In the genomic region with DNA sequence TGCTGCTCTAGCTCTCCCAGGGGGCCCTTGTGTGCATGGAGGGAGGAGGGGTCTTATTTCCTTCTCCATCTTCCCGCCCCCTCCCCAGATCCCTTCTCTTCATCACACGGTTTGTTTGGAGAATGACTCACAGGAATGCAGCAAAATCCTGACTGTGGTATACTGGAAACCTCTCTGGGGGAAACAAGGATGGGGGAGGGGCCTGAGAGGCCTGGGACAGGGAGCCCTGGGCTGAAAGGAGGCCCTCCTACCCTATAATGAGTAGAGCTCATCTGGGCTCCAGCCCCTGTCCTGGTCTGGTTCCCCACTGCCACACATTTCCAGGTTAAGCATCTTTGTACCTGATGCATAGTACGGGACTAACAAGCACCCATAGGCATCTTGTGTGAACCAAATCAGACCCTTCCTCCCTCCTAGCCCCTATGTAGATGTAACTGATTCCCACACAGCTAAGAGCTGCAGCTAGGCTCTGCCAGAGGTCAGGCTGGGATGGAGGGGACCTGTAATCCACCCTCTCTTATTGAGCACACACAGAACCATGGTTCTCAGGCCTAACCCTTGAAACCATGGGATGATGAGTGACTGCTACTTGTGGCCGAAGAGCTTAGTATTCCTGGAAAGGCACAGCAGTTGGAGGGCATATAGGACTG, we compare ENCODE assay signal across 14 mouse cellular contexts. TPM values are rescaled to one million over a fixed set of nuclear protein-coding genes. Genes with fewer than 3 reads are reported as not detected.
DNase-seq lines count a peak whose midpoint lies in the region; ATAC-seq and TF ChIP-seq lines count a peak whose summit lies in the region.
"Had no signal": no experiment of that assay in that cellular context is flagged by ENCODE, and none has a peak within 500 bp of the region (broad histone marks: within the 10 kb centered on the region; RNA-seq: fewer than 3 reads in every experiment).

No protein-coding gene starts in this region.

- H3K4me1 ChIP-seq in heart, postnatal 0 days (ENCODE audit: control insufficient read depth, insufficient read depth): peaks cover 62% of the 10 kb centered on the region
- H3K4me1 ChIP-seq in midbrain, embryonic 10.5 days: peaks cover 36% of the 10 kb centered on the region
- H3K4me1 ChIP-seq in midbrain, embryonic 15.5 days: peaks cover 13% of the 10 kb centered on the region
- peaks cover 20% of the 10 kb centered on the region for H3K4me1 ChIP-seq in embryonic facial prominence, embryonic 14.5 days (ENCODE audit: control insufficient read depth, insufficient read depth, low read length)
- peaks cover 20% of the 10 kb centered on the region for H3K4me1 ChIP-seq in neural tube, embryonic 15.5 days

- 0 out of 2 replicates have a peak, but pooled peaks have one; percentile 29 for ATAC-seq in heart, postnatal 0 days (ENCODE audit: insufficient read depth, low read depth)
- no peak for ATAC-seq in midbrain, embryonic 15.5 days (replicated peaks)
- peak; percentile 66 for ATAC-seq in embryonic facial prominence, embryonic 14.5 days (ENCODE audit: low read depth)
- no peak for ATAC-seq in neural tube, embryonic 15.5 days (ENCODE audit: low FRiP score)
- ATAC-seq: forebrain, embryonic 14.5 days had no signal

- DNase-seq in heart, postnatal 0 days (ENCODE audit: low spot score): no peak
- DNase-seq in heart, postnatal 4 days: no peak
- DNase-seq in midbrain, embryonic 10.5 days (ENCODE audit: low spot score): no peak
- DNase-seq in embryonic facial prominence, embryonic 14.5 days (ENCODE audit: low spot score): peak; percentile 46
- no peak for DNase-seq in gastrocnemius, postnatal 4 days (ENCODE audit: low spot score in 2 of 2)
- DNase-seq in B cell, adult 2 months: no peak
- DNase-seq: cerebellum, postnatal 10 days; kidney, postnatal 14 days; liver; thymus, adult 18-20 months had no signal

- WGBS in heart, postnatal 0 days: 43% methylated on average over 4 of the region's 4 CpGs
- WGBS in midbrain, embryonic 10.5 days: 56% methylated on average over 4 of the region's 4 CpGs
- WGBS in midbrain, embryonic 15.5 days: 57% methylated on average over 4 of the region's 4 CpGs
- WGBS in embryonic facial prominence, embryonic 14.5 days: 32% methylated on average over 4 of the region's 4 CpGs
- 50% methylated on average over 4 of the region's 4 CpGs for whole genome bisulfite sequencing in neural tube, embryonic 15.5 days

- no peak overlapping the region for H3K27ac ChIP-seq in heart, postnatal 0 days (ENCODE audit: low read depth)
- H3K27ac ChIP-seq in midbrain, embryonic 10.5 days (replicated peaks): 0 out of 2 replicates have a peak overlapping the region, but pooled peaks have one; percentile 39
- no peak overlapping the region for H3K27ac ChIP-seq in midbrain, embryonic 15.5 days
- no peak overlapping the region for H3K27ac ChIP-seq in embryonic facial prominence, embryonic 14.5 days (replicated peaks; ENCODE audit: low read depth, low read length)
- H3K27ac ChIP-seq in neural tube, embryonic 15.5 days (replicated peaks): 0 out of 2 replicates have a peak overlapping the region, but pooled peaks have one; percentile 18

- no peak overlapping the region for H3K9ac ChIP-seq in heart, postnatal 0 days (replicated peaks; ENCODE audit: low read depth, low read length)
- H3K9ac ChIP-seq in midbrain, embryonic 15.5 days: no peak overlapping the region
- no peak overlapping the region for H3K9ac ChIP-seq in embryonic facial prominence, embryonic 14.5 days (ENCODE audit: low read depth, low read length)
- no peak overlapping the region for H3K9ac ChIP-seq in neural tube, embryonic 15.5 days (replicated peaks)

- no peaks in the 10 kb centered on the region for H3K27me3 ChIP-seq in heart, postnatal 0 days (ENCODE audit: control insufficient read depth, insufficient read depth, low read length)
- no peaks in the 10 kb centered on the region for H3K27me3 ChIP-seq in midbrain, embryonic 10.5 days (ENCODE audit: low read depth, poor library complexity, severe bottlenecking)
- no peaks in the 10 kb centered on the region for H3K27me3 ChIP-seq in midbrain, embryonic 15.5 days (replicated peaks)
- no peaks in the 10 kb centered on the region for H3K27me3 ChIP-seq in embryonic facial prominence, embryonic 14.5 days (replicated peaks; ENCODE audit: control insufficient read depth, insufficient read depth, low read length)
- no peaks in the 10 kb centered on the region for H3K27me3 ChIP-seq in neural tube, embryonic 15.5 days (replicated peaks)
- H3K27me3 ChIP-seq: megakaryocyte, embryonic 14.5 days had no signal

- TF ChIP-seq EP300 in heart, postnatal 0 days (IDR thresholded peaks at IDR 0.05; ENCODE audit: low read depth): no peak

- no peaks in the 10 kb centered on the region for H3K36me3 ChIP-seq in heart, postnatal 0 days (replicated peaks; ENCODE audit: control insufficient read depth, insufficient read depth, low read length)
- H3K36me3 ChIP-seq in midbrain, embryonic 10.5 days: peaks cover 6% of the 10 kb centered on the region; the same call in 1 of the 2 replicates
- H3K36me3 ChIP-seq in midbrain, embryonic 15.5 days (replicated peaks): no peaks in the 10 kb centered on the region
- no peaks in the 10 kb centered on the region for H3K36me3 ChIP-seq in embryonic facial prominence, embryonic 14.5 days (ENCODE audit: control insufficient read depth, insufficient read depth, low read length)
- no peaks in the 10 kb centered on the region for H3K36me3 ChIP-seq in neural tube, embryonic 15.5 days

- no peaks in the 10 kb centered on the region for H3K9me3 ChIP-seq in heart, postnatal 0 days (replicated peaks; ENCODE audit: control insufficient read depth, low read length)
- no peaks in the 10 kb centered on the region for H3K9me3 ChIP-seq in midbrain, embryonic 10.5 days (replicated peaks)
- no peaks in the 10 kb centered on the region for H3K9me3 ChIP-seq in midbrain, embryonic 15.5 days
- H3K9me3 ChIP-seq in embryonic facial prominence, embryonic 14.5 days (ENCODE audit: control insufficient read depth, low read length): no peaks in the 10 kb centered on the region
- H3K9me3 ChIP-seq in neural tube, embryonic 15.5 days (replicated peaks): no peaks in the 10 kb centered on the region
- H3K9me3 ChIP-seq: megakaryocyte, embryonic 14.5 days had no signal

- H3K4me2 ChIP-seq in heart, postnatal 0 days (ENCODE audit: low read depth, low read length): no peak overlapping the region
- no peak overlapping the region for H3K4me2 ChIP-seq in midbrain, embryonic 15.5 days
- no peak overlapping the region for H3K4me2 ChIP-seq in embryonic facial prominence, embryonic 14.5 days (ENCODE audit: low read depth, low read length)
- no peak overlapping the region for H3K4me2 ChIP-seq in neural tube, embryonic 15.5 days

- no peak overlapping the region for H3K4me3 ChIP-seq in heart, postnatal 0 days (ENCODE audit: low read depth, low read length)
- H3K4me3 ChIP-seq in midbrain, embryonic 10.5 days: no peak overlapping the region
- no peak overlapping the region for H3K4me3 ChIP-seq in midbrain, embryonic 15.5 days
- no peak overlapping the region for H3K4me3 ChIP-seq in embryonic facial prominence, embryonic 14.5 days (ENCODE audit: low read depth, low read length)
- no peak overlapping the region for H3K4me3 ChIP-seq in neural tube, embryonic 15.5 days (replicated peaks)
- H3K4me3 ChIP-seq: megakaryocyte, embryonic 14.5 days had no signal

- no peak for TF ChIP-seq CTCF in heart, postnatal 0 days (IDR thresholded peaks at IDR 0.05; ENCODE audit: low read depth)

RNA-seq across cellular contexts. Expression of gene Rai1, which starts 23.2 kb away (rescaled TPM):
- 22.5 and 28.1 TPM in 2 replicates for total RNA-seq in heart, postnatal 0 days (2014; rRNA removed; ENCODE audit: low replicate concordance)
- 9.1 and 10.2 TPM in 2 replicates for polyA plus RNA-seq in heart, postnatal 0 days (2015; fragmentation: Nextera tagmentation; extraction: Ambion mirVana)
- 10 to 100 TPM; 50.6 to 58.0 TPM for total RNA-seq in heart, postnatal 4 days (2021)
- 23.4 and 23.9 TPM in 2 replicates for polyA plus RNA-seq in midbrain, embryonic 10.5 days (2016; fragmentation: Nextera tagmentation; extraction: Ambion mirVana)
- 34.2 and 34.7 TPM in 2 replicates for polyA plus RNA-seq in midbrain, embryonic 15.5 days (2015; fragmentation: Nextera tagmentation; extraction: Ambion mirVana)
- polyA plus RNA-seq in embryonic facial prominence, embryonic 14.5 days (2014; fragmentation: Nextera tagmentation; extraction: Ambion mirVana): 23.9 and 27.6 TPM in 2 replicates
- 26.5 and 27.4 TPM in 2 replicates for polyA plus RNA-seq in neural tube, embryonic 15.5 days (2015; fragmentation: Nextera tagmentation; extraction: Ambion mirVana)
- total RNA-seq in gastrocnemius, postnatal 4 days (2021): 10 to 100 TPM; 41.7 to 44.6 TPM

Comparison
In these comparisons a context has a peak if more than half of its experiments do, and no peak if none do; other contexts are left out.
1. H3K27ac ChIP-seq: peak in midbrain, embryonic 10.5 days (single experiment) and neural tube, embryonic 15.5 days (single experiment); none in heart, postnatal 0 days (single experiment), midbrain, embryonic 15.5 days (single experiment) and embryonic facial prominence, embryonic 14.5 days (single experiment).
2. ATAC-seq: peak in heart, postnatal 0 days (single experiment) and embryonic facial prominence, embryonic 14.5 days (single experiment); none in midbrain, embryonic 15.5 days (single experiment) and neural tube, embryonic 15.5 days (single experiment).